Mouse (Mus musculus) Muller cell, postnatal 12 days (primary cell): ENCODE data around the gene Mak.
"Not testable (repeated sequence)": the region's sequence is repeated elsewhere in the genome, so short reads cannot be mapped to it uniquely, and the experiment has no call there.

Experiments used
- DNase-seq: peaks from one replicate; pipeline ENCODE4 v3.0.0-alpha.2; 2015; ENCODE audit errors: inconsistent ontology term

Mak gene

GRCm38 (mm10) chr13:40998537-40998936 lies 81.0 kb downstream of the Mak start:
- DNase-seq: not testable (repeated sequence)

DNA sequence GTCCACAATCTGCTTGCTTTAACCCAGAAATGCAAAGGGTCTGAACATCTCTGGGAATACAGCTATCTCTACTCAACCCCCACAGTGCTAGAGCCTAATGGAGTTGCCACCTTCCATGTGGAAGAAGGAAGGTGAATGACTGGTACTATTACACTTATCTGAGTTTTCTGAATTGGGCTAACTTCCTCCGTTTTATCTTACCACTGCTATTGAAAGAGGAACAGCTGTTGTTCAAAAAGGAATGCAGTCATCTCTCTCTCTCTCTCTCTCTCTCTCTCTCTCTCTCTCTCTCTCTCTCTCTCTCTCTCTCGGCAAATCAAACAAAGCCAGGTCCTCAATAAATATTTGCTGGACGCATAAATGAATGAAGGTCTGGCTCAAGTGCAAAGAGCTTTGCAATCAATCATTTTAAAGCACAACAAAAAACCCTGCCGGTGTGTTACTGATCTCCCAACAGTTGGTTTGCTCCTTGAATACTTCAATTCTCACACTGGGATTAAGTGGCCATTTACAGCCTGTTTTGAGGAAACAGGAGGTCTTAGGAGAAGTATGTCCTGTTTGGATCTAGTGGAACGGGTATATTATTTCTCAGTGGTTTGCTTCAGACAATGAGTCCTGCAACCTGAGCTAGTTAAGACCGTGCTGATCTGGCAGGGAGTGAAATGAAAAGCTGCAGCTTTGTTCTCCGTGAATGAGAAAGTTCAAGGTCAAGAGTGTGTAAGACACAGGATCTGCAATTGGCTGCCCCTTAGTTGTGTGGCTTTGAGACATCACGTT lies 84.8 kb downstream of the Mak start:
- peak; percentile 55 for DNase-seq

DNA sequence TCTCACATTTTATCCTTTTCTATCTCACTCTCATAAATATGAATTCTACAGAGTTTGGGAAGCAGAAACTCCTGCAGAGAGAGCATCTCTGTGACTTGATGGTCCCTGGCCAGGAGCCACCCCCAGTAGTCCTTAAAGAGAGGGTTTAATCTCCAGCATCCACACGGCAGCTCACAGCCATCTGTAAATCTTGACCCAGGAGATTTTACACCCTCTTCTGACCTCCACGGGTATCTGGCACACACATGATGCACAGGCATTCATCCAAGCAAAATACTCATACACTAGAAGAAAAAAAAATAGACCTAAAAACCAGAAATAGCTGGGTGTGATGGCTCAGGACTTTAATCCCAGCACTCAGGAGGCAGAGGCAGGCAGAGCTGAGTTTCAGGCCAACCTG lies 91.1 kb downstream of the Mak start:
- DNase-seq: no peak

DNA sequence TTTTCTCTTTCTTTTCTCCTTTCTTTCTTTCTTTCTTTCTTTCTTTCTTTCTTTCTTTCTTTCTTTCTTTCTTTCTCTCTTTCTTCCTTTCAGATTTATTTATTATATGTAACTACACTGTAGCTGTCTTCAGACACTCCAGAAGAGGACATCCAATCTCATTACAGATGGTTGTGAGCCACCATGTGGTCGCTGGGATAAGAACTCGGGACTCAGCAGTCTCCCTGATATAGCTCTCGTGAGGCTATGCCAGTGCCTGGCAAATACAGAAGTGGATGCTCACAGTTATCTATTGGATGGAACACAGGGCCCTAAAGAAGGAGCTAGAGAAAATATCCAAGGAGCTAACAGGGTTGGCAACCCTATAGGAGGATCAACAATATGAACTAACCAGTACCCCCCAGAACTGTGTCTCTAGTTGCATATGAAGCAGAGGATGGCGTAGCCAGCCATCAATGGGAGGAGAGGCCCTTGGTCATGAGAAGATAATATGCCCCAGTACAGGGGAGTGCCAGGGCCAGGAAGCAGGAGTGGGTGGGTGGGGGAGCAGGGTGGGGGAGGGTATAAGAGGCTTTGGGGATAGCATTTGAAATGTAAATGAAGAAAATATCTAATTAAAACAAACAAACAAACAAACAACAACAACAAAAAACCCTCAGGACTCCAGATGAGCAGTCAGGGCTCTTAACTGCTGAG lies 91.8 kb downstream of the Mak start:
- not testable (repeated sequence) for DNase-seq

GRCm38 (mm10) chr13:40986081-40986480 lies 93.4 kb downstream of the Mak start:
- no peak for DNase-seq

- peak; percentile 83 for DNase-seq
Observed at GRCm38 (mm10) chr13:40982759-40983158, 96.7 kb downstream of the Mak start.

DNA sequence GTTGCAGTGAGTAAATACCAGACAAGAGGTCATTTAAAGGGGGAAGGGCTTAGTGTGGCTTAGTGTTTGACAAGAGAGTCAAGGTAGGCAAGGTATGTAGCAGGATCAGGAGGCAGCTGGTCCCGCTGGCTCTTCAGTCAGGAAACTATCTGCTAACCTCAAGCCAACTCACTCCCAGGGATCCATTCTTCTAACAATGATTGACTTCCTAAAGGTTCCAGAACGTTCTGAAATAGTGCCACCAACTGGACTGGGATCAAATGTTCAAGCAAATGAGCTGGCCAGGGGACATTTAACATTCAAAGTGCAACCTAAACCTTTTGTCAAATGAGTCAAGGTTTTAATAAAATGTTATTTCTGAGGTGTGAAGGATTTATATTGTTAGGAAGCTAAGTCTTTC lies 100.2 kb downstream of the Mak start:
- no peak for DNase-seq

- DNase-seq: no peak
Observed at GRCm38 (mm10) chr13:40978652-40979051, 100.9 kb downstream of the Mak start.

GRCm38 (mm10) chr13:40977609-40978008 lies 101.9 kb downstream of the Mak start:
- no peak for DNase-seq
